Mouse (Mus musculus) heart, postnatal 0 days (tissue): ENCODE measurements around the gene Sprn.

Source experiments
- CTCF ChIP-seq: IDR thresholded peaks from 2 replicates; pipeline ENCODE4 v1.5.1; 2016; ENCODE audit warnings: antibody characterized with exemption, control low read depth, low read depth
- EP300 ChIP-seq: IDR thresholded peaks from 2 replicates; pipeline ENCODE4 v1.6.1; 2016; ENCODE audit warnings: antibody characterized with exemption, low read depth

DNA sequence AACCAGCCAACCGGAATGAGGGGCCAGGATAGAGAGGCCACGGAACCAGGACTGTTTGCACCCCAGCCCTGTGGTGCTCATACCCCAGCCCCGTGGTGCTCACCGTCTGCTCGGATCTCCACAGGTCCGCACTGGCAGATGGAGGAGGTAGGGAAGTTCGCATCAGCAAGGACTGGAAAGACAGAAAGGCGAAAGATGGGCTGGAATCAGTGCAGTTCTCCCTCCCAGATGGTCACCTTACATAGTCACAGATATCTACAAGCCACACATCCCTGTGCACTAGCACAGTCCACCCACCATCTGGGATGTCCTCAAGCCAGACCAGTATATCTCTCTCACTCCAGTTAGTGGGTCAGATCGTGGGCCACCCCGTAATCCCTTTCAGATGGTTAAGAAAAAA, 53.2 kb downstream of the Sprn start:
- TF ChIP-seq CTCF, result no peak
- TF ChIP-seq EP300, result no peak
